Mouse (Mus musculus) testis, adult 2 months (tissue): ENCODE measurements at regions not wholly inside any gene's neighbourhood (a gene's known extent, or its start where the extent isn't known, plus 50 kb on each side); places are given as distances from the start of the nearest gene placed in this dataset.

Experiments
- CTCF ChIP-seq: fragments of 200-500 bp; IDR thresholded peaks from 2 replicates; pipeline ENCODE4 v1.5.1; 2012; ENCODE audit warnings: low read depth, mild to moderate bottlenecking, inconsistent platforms, low read length, moderate library complexity; ENCODE audit not compliant: control insufficient read depth, insufficient read depth, insufficient replicate concordance
- POLR2A ChIP-seq: fragments of 200-500 bp; IDR thresholded peaks from 2 replicates; pipeline ENCODE4 v1.6.1; 2012; ENCODE audit warnings: low read depth, mild to moderate bottlenecking, inconsistent platforms, low read length, moderate library complexity; ENCODE audit not compliant: control insufficient read depth

- no peak for TF ChIP-seq CTCF
- no peak for TF ChIP-seq POLR2A
Measured at GRCm38 (mm10) chr1:35889731-35890499, 178.3 kb upstream of the Hs6st1 start.
